Mouse (Mus musculus) testis, adult 2 months (tissue): ENCODE data around the gene Kcnk1. TPM values are rescaled to one million over a fixed set of nuclear protein-coding genes. Genes with fewer than 3 reads are reported as not detected.

Experiments used
- H3K27ac ChIP-seq: fragments of 200-500 bp; 2 replicates; pipeline ENCODE4 v1.5.1; 2012; ENCODE audit warnings: low read depth, low read length; ENCODE audit not compliant: control insufficient read depth, insufficient read depth
- H3K27me3 ChIP-seq: fragments of 200-500 bp; 2 replicates; pipeline ENCODE4 v1.6.1; 2012; ENCODE audit warnings: mild to moderate bottlenecking, low read length, moderate library complexity; ENCODE audit not compliant: control insufficient read depth, insufficient read depth
- H3K36me3 ChIP-seq: fragments of 200-500 bp; 2 replicates; pipeline ENCODE4 v1.6.1; 2012; ENCODE audit warnings: mild to moderate bottlenecking, low read length; ENCODE audit not compliant: control insufficient read depth, insufficient read depth
- H3K4me1 ChIP-seq: fragments of 200-500 bp; 2 replicates; pipeline ENCODE4 v1.6.1; 2012; ENCODE audit warnings: low read length; ENCODE audit not compliant: control insufficient read depth, insufficient read depth
- H3K4me3 ChIP-seq: fragments of 200-500 bp; 2 replicates; pipeline ENCODE4 v1.5.1; 2012; ENCODE audit warnings: low read depth, mild to moderate bottlenecking, low read length, moderate library complexity, mixed read lengths; ENCODE audit not compliant: control insufficient read depth
- CTCF ChIP-seq: fragments of 200-500 bp; IDR thresholded peaks from 2 replicates; pipeline ENCODE4 v1.5.1; 2012; ENCODE audit warnings: low read depth, mild to moderate bottlenecking, inconsistent platforms, low read length, moderate library complexity; ENCODE audit not compliant: control insufficient read depth, insufficient read depth, insufficient replicate concordance
- POLR2A ChIP-seq: fragments of 200-500 bp; IDR thresholded peaks from 2 replicates; pipeline ENCODE4 v1.6.1; 2012; ENCODE audit warnings: low read depth, mild to moderate bottlenecking, inconsistent platforms, low read length, moderate library complexity; ENCODE audit not compliant: control insufficient read depth
- polyA plus RNA-seq: library from polyadenylated mRNA; depleted of rRNA; stranded (reverse); fragments of >200 nt; gene quantifications from 2 replicates; pipeline ENCODE4 v1.2.3, GENCODE M21; 2012

The Kcnk1 gene
- polyA plus RNA-seq, 1 experiment = 3.0 TPM

GRCm38 (mm10) chr8:126027486-126027885, 32.5 kb downstream of the Kcnk1 start:
- H3K4me1 ChIP-seq = no peaks in the 10 kb centered on the region
- no peak overlapping the region for H3K4me3 ChIP-seq
- no peak overlapping the region for H3K27ac ChIP-seq
- TF ChIP-seq POLR2A (no peak), CTCF (no peak)
- H3K36me3 ChIP-seq = no peaks in the 10 kb centered on the region
- no peaks in the 10 kb centered on the region for H3K27me3 ChIP-seq

- TF ChIP-seq POLR2A (no peak), CTCF (no peak)
- no peaks in the 10 kb centered on the region for H3K27me3 ChIP-seq
- H3K4me3 ChIP-seq = no peak overlapping the region
- H3K27ac ChIP-seq = no peak overlapping the region
- H3K4me1 ChIP-seq = no peaks in the 10 kb centered on the region
- H3K36me3 ChIP-seq = no peaks in the 10 kb centered on the region
Measured at GRCm38 (mm10) chr8:126028941-126029340, 34.0 kb downstream of the Kcnk1 start.

GRCm38 (mm10) chr8:126032776-126033175, 37.8 kb downstream of the Kcnk1 start:
- Histone ChIP-seq H3K4me1 (no peaks in the 10 kb centered on the region), H3K36me3 (no peaks in the 10 kb centered on the region), H3K27ac (no peak overlapping the region), H3K4me3 (no peak overlapping the region), H3K27me3 (no peaks in the 10 kb centered on the region)
- TF ChIP-seq CTCF (no peak), POLR2A (no peak)

GRCm38 (mm10) chr8:126035046-126035445, 40.1 kb downstream of the Kcnk1 start:
- H3K4me1 ChIP-seq = no peaks in the 10 kb centered on the region
- no peaks in the 10 kb centered on the region for H3K36me3 ChIP-seq
- no peak overlapping the region for H3K27ac ChIP-seq
- H3K4me3 ChIP-seq = no peak overlapping the region
- TF ChIP-seq CTCF (no peak), POLR2A (no peak)
- no peaks in the 10 kb centered on the region for H3K27me3 ChIP-seq

GRCm38 (mm10) chr8:126036340-126036739, 41.4 kb downstream of the Kcnk1 start:
- TF ChIP-seq POLR2A = no peak
- no peak for TF ChIP-seq CTCF

GRCm38 (mm10) chr8:126045751-126046150, 50.8 kb downstream of the Kcnk1 start:
- Histone ChIP-seq H3K36me3 (no peaks in the 10 kb centered on the region), H3K4me3 (no peak overlapping the region), H3K4me1 (no peaks in the 10 kb centered on the region), H3K27me3 (no peaks in the 10 kb centered on the region), H3K27ac (no peak overlapping the region)
- TF ChIP-seq POLR2A (no peak), CTCF (no peak)

More at GRCm38 (mm10) chr8:126036340-126036739, 41.4 kb downstream of the Kcnk1 start:
- Histone ChIP-seq H3K4me3 (no peak overlapping the region), H3K36me3 (no peaks in the 10 kb centered on the region), H3K27me3 (no peaks in the 10 kb centered on the region), H3K4me1 (no peaks in the 10 kb centered on the region), H3K27ac (no peak overlapping the region)

GRCm38 (mm10) chr8:126053911-126054310, 58.9 kb downstream of the Kcnk1 start:
- Histone ChIP-seq H3K4me3 (no peak overlapping the region), H3K27me3 (no peaks in the 10 kb centered on the region), H3K27ac (no peak overlapping the region), H3K36me3 (no peaks in the 10 kb centered on the region), H3K4me1 (no peaks in the 10 kb centered on the region)
- TF ChIP-seq CTCF (no peak), POLR2A (no peak)

GRCm38 (mm10) chr8:126058876-126059275, 63.9 kb downstream of the Kcnk1 start:
- H3K4me3 ChIP-seq = no peak overlapping the region
- H3K27ac ChIP-seq = no peak overlapping the region
- H3K27me3 ChIP-seq = no peaks in the 10 kb centered on the region
- TF ChIP-seq POLR2A = no peak
- TF ChIP-seq CTCF = no peak
- no peaks in the 10 kb centered on the region for H3K4me1 ChIP-seq
- H3K36me3 ChIP-seq = no peaks in the 10 kb centered on the region

- no peak overlapping the region for H3K27ac ChIP-seq
- H3K36me3 ChIP-seq = no peaks in the 10 kb centered on the region
- H3K4me1 ChIP-seq = no peaks in the 10 kb centered on the region
- no peaks in the 10 kb centered on the region for H3K27me3 ChIP-seq
- TF ChIP-seq CTCF = no peak
- no peak for TF ChIP-seq POLR2A
- no peak overlapping the region for H3K4me3 ChIP-seq
Measured at GRCm38 (mm10) chr8:126062844-126063243, 67.9 kb downstream of the Kcnk1 start.
